Mouse (Mus musculus): ENCODE measurements around the gene Zbtb16. TPM values are rescaled to one million over a fixed set of nuclear protein-coding genes. Genes with fewer than 3 reads are reported as not detected.

The Zbtb16 gene
- polyA plus RNA-seq, 1 experiment from 2014 or later: 2.5 TPM

- Histone ChIP-seq H3K4me2 (ENCODE audit: low read depth, low read length) (no peak overlapping the region), H3K4me3 (ENCODE audit: low read depth, low read length) (no peak overlapping the region), H3K4me1 (ENCODE audit: insufficient read depth) (peaks cover 11% of the 10 kb centered on the region), H3K27ac (ENCODE audit: low read depth) (no peak overlapping the region), H3K27me3 (ENCODE audit: insufficient read depth, low read length) (no peaks in the 10 kb centered on the region), H3K9me3 (ENCODE audit: low read length) (no peaks in the 10 kb centered on the region), H3K9ac (replicated peaks) (no peak overlapping the region), H3K36me3 (replicated peaks; ENCODE audit: insufficient read depth, low read length) (peaks cover 3% of the 10 kb centered on the region; the same call in 1 of the 2 replicates)
- ATAC-seq (no peak), DNase-seq (no peak)
- TF ChIP-seq CTCF (IDR thresholded peaks at IDR 0.05; ENCODE audit: low read depth) (no peak), EP300 (IDR thresholded peaks at IDR 0.05; ENCODE audit: low read depth) (no peak)
- 80% methylated on average over 10 of the region's 10 CpGs for WGBS (ENCODE audit: insufficient replicate concordance)
These were observed 105.5 kb downstream of the Zbtb16 start for GRCm38 (mm10) chr9:48730446-48730979.

- Histone ChIP-seq H3K27me3 (ENCODE audit: insufficient read depth, low read length) (no peaks in the 10 kb centered on the region), H3K4me2 (ENCODE audit: low read depth, low read length) (no peak overlapping the region), H3K9ac (replicated peaks) (no peak overlapping the region), H3K4me1 (ENCODE audit: insufficient read depth) (peaks cover 10% of the 10 kb centered on the region), H3K9me3 (ENCODE audit: low read length) (no peaks in the 10 kb centered on the region), H3K4me3 (ENCODE audit: low read depth, low read length) (no peak overlapping the region), H3K27ac (ENCODE audit: low read depth) (no peak overlapping the region), H3K36me3 (replicated peaks; ENCODE audit: insufficient read depth, low read length) (peaks cover 3% of the 10 kb centered on the region; the same call in 1 of the 2 replicates)
- DNase-seq (no peak), ATAC-seq (no peak)
- 59% methylated on average over 3 of the region's 3 CpGs for WGBS (ENCODE audit: insufficient replicate concordance)
- TF ChIP-seq CTCF (IDR thresholded peaks at IDR 0.05; ENCODE audit: low read depth): no peak
- TF ChIP-seq EP300 (IDR thresholded peaks at IDR 0.05; ENCODE audit: low read depth): no peak
These were observed 106.6 kb downstream of the Zbtb16 start for GRCm38 (mm10) chr9:48729471-48729870.

GRCm38 (mm10) chr9:48728731-48729123 is 107.3 kb downstream of the Zbtb16 start:
- TF ChIP-seq CTCF (IDR thresholded peaks at IDR 0.05; ENCODE audit: low read depth) (no peak), EP300 (IDR thresholded peaks at IDR 0.05; ENCODE audit: low read depth) (no peak)
- Histone ChIP-seq H3K27ac (ENCODE audit: low read depth) (no peak overlapping the region), H3K9me3 (ENCODE audit: low read length) (no peaks in the 10 kb centered on the region), H3K4me2 (ENCODE audit: low read depth, low read length) (no peak overlapping the region), H3K36me3 (replicated peaks; ENCODE audit: insufficient read depth, low read length) (peaks cover 3% of the 10 kb centered on the region; the same call in 1 of the 2 replicates), H3K9ac (replicated peaks) (no peak overlapping the region), H3K4me1 (ENCODE audit: insufficient read depth) (peaks cover 14% of the 10 kb centered on the region), H3K4me3 (ENCODE audit: low read depth, low read length) (no peak overlapping the region), H3K27me3 (ENCODE audit: insufficient read depth, low read length) (no peaks in the 10 kb centered on the region)
- DNase-seq (no peak), ATAC-seq (no peak)
- WGBS (ENCODE audit: insufficient replicate concordance): 85% methylated on average over 13 of the region's 13 CpGs

GRCm38 (mm10) chr9:48728083-48728730 is 107.8 kb downstream of the Zbtb16 start:
- peaks cover 19% of the 10 kb centered on the region for H3K4me1 ChIP-seq (ENCODE audit: insufficient read depth)
- DNase-seq (no peak), ATAC-seq (no peak)
- H3K27ac ChIP-seq (ENCODE audit: low read depth): no peak overlapping the region
- TF ChIP-seq CTCF (IDR thresholded peaks at IDR 0.05; ENCODE audit: low read depth) (no peak), EP300 (IDR thresholded peaks at IDR 0.05; ENCODE audit: low read depth) (no peak)
- H3K36me3 ChIP-seq (replicated peaks; ENCODE audit: insufficient read depth, low read length): peaks cover 3% of the 10 kb centered on the region; the same call in 1 of the 2 replicates
- no peak overlapping the region for H3K9ac ChIP-seq (replicated peaks)
- WGBS (ENCODE audit: insufficient replicate concordance): 67% methylated on average over 10 of the region's 10 CpGs
- H3K4me3 ChIP-seq (ENCODE audit: low read depth, low read length): no peak overlapping the region
- no peaks in the 10 kb centered on the region for H3K27me3 ChIP-seq (ENCODE audit: insufficient read depth, low read length)
- H3K9me3 ChIP-seq (ENCODE audit: low read length): no peaks in the 10 kb centered on the region
- no peak overlapping the region for H3K4me2 ChIP-seq (ENCODE audit: low read depth, low read length)

GRCm38 (mm10) chr9:48726341-48726740 is 109.7 kb downstream of the Zbtb16 start:
- H3K9ac ChIP-seq (replicated peaks): no peak overlapping the region
- no peak overlapping the region for H3K27ac ChIP-seq (ENCODE audit: low read depth)
- 62% methylated on average over 8 of the region's 8 CpGs for WGBS (ENCODE audit: insufficient replicate concordance)
- H3K9me3 ChIP-seq (ENCODE audit: low read length): no peaks in the 10 kb centered on the region
- H3K4me1 ChIP-seq (ENCODE audit: insufficient read depth): peaks cover 23% of the 10 kb centered on the region
- ATAC-seq: no peak
- no peak overlapping the region for H3K4me2 ChIP-seq (ENCODE audit: low read depth, low read length)
- peaks cover 3% of the 10 kb centered on the region; the same call in 1 of the 2 replicates for H3K36me3 ChIP-seq (replicated peaks; ENCODE audit: insufficient read depth, low read length)
- DNase-seq: no peak
- H3K4me3 ChIP-seq (ENCODE audit: low read depth, low read length): no peak overlapping the region
- no peaks in the 10 kb centered on the region for H3K27me3 ChIP-seq (ENCODE audit: insufficient read depth, low read length)
- no peak for TF ChIP-seq EP300 (IDR thresholded peaks at IDR 0.05; ENCODE audit: low read depth)
- TF ChIP-seq CTCF (IDR thresholded peaks at IDR 0.05; ENCODE audit: low read depth): no peak

- no peak overlapping the region for H3K9ac ChIP-seq (replicated peaks)
- H3K27ac ChIP-seq (ENCODE audit: low read depth): no peak overlapping the region
- DNase-seq: no peak
- no peaks in the 10 kb centered on the region for H3K9me3 ChIP-seq (ENCODE audit: low read length)
- peaks cover 3% of the 10 kb centered on the region; the same call in 1 of the 2 replicates for H3K36me3 ChIP-seq (replicated peaks; ENCODE audit: insufficient read depth, low read length)
- H3K4me2 ChIP-seq (ENCODE audit: low read depth, low read length): no peak overlapping the region
- peaks cover 23% of the 10 kb centered on the region for H3K4me1 ChIP-seq (ENCODE audit: insufficient read depth)
- no peak for ATAC-seq
- TF ChIP-seq CTCF (IDR thresholded peaks at IDR 0.05; ENCODE audit: low read depth) (no peak), EP300 (IDR thresholded peaks at IDR 0.05; ENCODE audit: low read depth) (no peak)
- no peaks in the 10 kb centered on the region for H3K27me3 ChIP-seq (ENCODE audit: insufficient read depth, low read length)
- H3K4me3 ChIP-seq (ENCODE audit: low read depth, low read length): no peak overlapping the region
- 65% methylated on average over 4 of the region's 4 CpGs for WGBS (ENCODE audit: insufficient replicate concordance)
These were observed 110.1 kb downstream of the Zbtb16 start for GRCm38 (mm10) chr9:48725918-48726317.
